Mouse (Mus musculus) lung, postnatal 10 days (tissue): ENCODE measurements around the gene Acadvl.
A peak's percentile ranks its signal among the peaks of the same experiment; 100 is the strongest.

Experiments used
- DNase-seq: peaks from one replicate; pipeline ENCODE4 v3.0.0; 2021

Acadvl gene

DNA sequence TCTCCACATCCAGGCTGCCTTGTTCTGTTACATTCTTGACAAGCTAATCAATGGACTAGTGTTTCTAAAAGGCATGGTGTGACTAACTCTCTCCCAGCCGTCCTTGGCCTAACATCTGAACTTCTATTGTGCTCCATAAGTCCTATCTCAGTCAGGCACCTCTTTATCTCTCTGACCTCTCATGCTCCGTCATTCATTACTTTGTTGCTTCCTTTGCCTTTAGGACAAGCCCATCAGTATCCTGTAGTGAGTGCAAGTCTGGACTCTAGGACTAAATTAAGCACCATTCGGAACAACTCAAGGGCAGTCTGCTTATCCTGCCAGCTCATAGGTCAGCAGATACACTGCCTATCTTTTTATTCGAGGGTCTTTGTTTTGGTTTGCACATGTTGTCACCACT is 38.9 kb downstream of the Acadvl start:
- DNase-seq, result no peak

DNA sequence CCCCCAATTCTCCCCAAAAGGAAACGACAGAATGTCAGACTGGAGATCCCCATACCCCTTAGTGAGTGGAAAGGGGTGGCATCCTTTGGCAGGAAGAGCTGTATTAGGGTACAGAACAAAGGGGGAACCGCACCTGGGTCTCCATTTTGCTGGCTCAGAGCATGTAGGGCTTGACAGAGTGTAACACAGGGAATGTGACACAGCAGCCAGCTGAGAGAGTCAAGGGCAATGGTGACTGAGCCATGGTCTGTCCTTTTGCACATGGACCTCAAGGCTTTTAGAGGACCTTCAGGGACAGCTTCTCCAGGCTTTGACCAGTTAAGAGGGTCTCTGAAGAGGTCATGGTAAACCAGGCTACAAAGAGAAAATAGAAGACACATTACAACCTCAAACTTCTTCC is 40.3 kb downstream of the Acadvl start:
- no peak for DNase-seq

- no peak for DNase-seq
These were observed 44.4 kb downstream of the Acadvl start for GRCm38 (mm10) chr11:69970775-69971174.

- DNase-seq, result no peak
These were observed 45.0 kb downstream of the Acadvl start for GRCm38 (mm10) chr11:69970222-69970621.

DNA sequence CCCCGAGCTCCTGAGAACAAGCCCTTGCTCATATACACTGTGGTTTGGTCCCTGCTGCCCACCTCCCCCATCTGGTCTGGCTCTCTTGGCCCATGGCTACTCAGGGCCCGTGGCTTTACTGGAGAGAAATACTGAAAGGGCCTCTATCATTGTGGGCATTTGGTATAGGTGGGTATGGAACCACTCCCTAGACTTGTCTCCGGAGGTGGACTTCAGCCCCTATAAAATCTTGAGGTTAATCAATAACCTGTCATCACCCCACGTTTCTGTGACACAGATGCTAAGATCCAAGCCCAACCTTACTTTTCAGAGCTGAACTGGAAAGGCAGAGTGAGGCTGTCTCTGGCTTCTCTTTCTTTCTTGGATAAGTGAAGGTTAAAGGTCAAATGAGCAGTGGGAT is 46.4 kb downstream of the Acadvl start:
- no peak for DNase-seq

DNA sequence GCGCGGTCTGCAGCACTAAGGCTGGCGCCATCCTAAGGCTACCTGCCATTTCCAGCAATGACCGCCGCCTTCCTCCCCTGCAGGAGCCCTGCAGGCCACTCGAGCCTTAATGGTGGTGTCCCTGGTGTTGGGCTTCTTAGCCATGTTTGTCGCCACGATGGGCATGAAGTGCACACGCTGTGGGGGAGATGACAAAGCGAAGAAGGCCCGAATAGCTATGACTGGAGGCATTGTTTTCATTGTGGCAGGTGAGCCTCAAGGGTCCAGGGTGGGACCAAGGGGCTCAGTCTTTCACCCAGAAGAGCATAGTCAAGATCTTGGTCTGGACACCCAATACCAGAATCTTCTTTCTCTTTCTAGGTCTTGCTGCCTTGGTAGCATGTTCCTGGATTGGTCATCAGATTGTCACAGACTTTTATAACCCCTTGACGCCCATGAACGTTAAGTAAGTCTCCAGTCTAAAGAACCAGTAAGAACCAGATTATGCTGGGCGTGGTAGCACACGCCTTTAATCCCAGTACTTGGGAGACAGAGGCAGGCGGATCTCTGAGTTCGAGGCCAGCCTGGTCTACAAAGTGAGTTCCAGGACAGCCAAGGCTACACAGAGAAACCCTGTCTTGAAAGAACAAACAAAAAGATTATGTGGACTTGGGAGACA is 48.2 kb downstream of the Acadvl start:
- DNase-seq, result no peak

DNA sequence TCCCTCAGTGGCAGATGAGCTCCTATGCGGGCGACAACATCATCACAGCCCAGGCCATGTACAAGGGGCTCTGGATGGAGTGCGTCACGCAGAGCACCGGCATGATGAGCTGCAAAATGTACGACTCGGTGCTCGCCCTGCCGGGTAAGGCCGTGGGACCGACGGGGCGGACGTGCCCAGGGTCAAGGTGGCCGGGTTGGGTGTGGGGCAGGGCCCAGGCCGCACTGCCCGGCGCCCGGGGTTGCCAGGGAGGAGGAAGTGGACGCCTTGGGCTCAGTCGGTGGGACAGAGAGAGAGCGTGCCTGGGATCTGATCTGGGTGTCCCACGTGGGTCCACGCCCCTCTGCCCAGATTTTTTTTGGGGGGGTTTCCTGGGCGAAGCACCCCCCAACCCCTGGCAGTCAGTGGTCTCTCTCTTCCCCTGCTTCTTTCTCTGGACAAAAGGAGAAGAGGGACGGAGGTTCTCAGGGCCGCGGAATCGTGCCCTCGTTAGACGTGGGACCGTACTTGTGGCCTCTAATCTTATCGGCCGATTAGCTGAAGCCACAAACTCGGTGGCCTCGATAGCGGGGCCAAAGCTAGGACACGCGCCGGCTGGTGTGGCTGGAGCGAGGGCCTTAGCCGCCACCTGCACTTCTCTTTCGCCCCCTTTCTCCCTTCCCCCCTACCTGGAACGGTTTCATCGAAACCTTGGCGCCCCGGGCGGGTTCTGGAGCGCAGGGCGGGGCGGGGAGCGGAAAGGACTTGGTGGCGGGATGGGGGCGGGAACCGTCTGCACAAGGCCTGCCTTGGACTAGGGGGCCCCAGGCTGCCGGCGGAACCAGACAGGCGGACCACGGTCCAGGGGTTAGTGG is 49.0 kb downstream of the Acadvl start:
- DNase-seq, result peak; percentile 68

- DNase-seq, result peak; percentile 84
These were observed 49.8 kb downstream of the Acadvl start for GRCm38 (mm10) chr11:69965271-69966005.

DNA sequence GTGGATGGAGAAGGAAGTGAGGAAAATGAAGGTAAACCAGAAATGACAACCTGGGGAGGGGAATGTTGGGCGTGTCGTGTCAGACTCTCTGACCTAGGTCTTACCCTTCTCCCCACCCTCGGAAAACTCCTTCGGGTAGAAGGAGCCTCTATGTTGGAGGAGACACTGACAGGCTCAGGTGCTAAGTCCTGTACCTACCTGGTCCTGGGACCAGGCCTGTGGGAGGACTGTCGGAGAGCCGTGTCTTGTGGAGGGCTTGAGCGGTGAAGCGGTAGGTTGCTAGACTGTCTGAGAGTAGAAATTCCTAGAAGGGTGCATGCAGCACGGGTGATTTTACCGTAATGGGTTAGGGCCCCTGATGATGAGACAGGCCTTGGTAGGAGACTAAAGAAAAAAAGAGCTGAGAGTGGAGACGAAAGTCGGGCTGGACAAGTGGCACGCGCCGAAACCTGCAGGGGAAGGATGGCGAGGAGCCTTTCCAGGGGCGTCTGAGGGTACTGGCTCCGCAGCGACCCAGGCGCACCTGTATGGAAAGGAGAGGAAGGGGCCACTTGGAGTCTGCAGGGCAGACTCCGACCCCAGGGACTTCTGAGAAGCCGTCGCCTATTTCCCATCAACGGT is 50.5 kb downstream of the Acadvl start, which contains the start of gene Cldn7:
Gene Cldn7, plus strand, starts transcription at position 130 of the 621 bp plus-strand sequence.
- DNase-seq, result no peak

GRCm38 (mm10) chr11:69961841-69962240 is 53.4 kb downstream of the Acadvl start:
- DNase-seq, result no peak

- DNase-seq, result no peak
These were observed 54.6 kb downstream of the Acadvl start for GRCm38 (mm10) chr11:69960616-69961015.
